Mouse (Mus musculus) heart, postnatal 0 days (tissue): ENCODE measurements around the gene Fgf3.

Experiments
- CTCF ChIP-seq: IDR thresholded peaks from 2 replicates; pipeline ENCODE4 v1.5.1; 2016; ENCODE audit warnings: antibody characterized with exemption, control low read depth, low read depth
- EP300 ChIP-seq: IDR thresholded peaks from 2 replicates; pipeline ENCODE4 v1.6.1; 2016; ENCODE audit warnings: antibody characterized with exemption, low read depth

DNA sequence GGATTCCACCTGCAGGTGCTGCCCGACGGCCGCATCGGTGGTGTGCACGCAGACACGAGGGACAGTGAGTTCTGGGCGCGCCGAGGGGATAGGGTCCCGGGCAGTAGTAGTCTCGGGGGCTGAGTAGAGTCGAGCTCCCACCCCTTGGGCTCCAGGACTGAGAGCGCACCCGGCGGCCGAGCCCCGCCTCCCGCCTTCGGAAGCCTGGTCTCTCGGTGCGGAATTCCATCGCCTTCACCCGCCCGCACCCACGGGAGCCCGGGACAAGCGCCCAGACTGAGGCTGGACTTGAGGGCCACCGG is 23.8 kb downstream of the Fgf3 start:
- TF ChIP-seq CTCF (no peak), EP300 (no peak)
